Mouse (Mus musculus): Measurements from ENCODE around the gene Dag1.
A peak's percentile ranks its signal among the peaks of the same experiment; 100 is the strongest.

Dag1 gene

GRCm38 (mm10) chr9:108182806-108183506 is 80.8 kb downstream of the Dag1 start:
- DNase-seq, result no peak

GRCm38 (mm10) chr9:108178391-108178790 is 85.4 kb downstream of the Dag1 start:
- DNase-seq, result no peak

GRCm38 (mm10) chr9:108175116-108175838 is 88.5 kb downstream of the Dag1 start:
- no peak for DNase-seq

GRCm38 (mm10) chr9:108172777-108173350 is 90.9 kb downstream of the Dag1 start:
- DNase-seq, result peak; percentile 47 to 51

- DNase-seq, result peak; percentile 21 to 42
Observed at GRCm38 (mm10) chr9:108169751-108170150, 94.0 kb downstream of the Dag1 start.

GRCm38 (mm10) chr9:108165143-108165542 is 98.6 kb downstream of the Dag1 start:
- DNase-seq, result no peak

GRCm38 (mm10) chr9:108163646-108164284 is 100.0 kb downstream of the Dag1 start:
- no peak for DNase-seq

- no peak for DNase-seq
Observed at GRCm38 (mm10) chr9:108157891-108158290, 105.9 kb downstream of the Dag1 start.

GRCm38 (mm10) chr9:108157451-108157850 is 106.3 kb downstream of the Dag1 start:
- no peak for DNase-seq

- DNase-seq, result no peak
Observed at GRCm38 (mm10) chr9:108156786-108157185, 107.0 kb downstream of the Dag1 start.

GRCm38 (mm10) chr9:108154814-108155213 is 108.9 kb downstream of the Dag1 start:
- DNase-seq, result no peak
